Mouse (Mus musculus) neural tube, embryonic 13.5 days (tissue): ENCODE measurements around the gene Rsrc1. TPM values are rescaled to one million over a fixed set of nuclear protein-coding genes. Genes with fewer than 3 reads are reported as not detected.
A peak's percentile ranks its signal among the peaks of the same experiment; 100 is the strongest.
"Not testable (repeated sequence)": the region's sequence is repeated elsewhere in the genome, so short reads cannot be mapped to it uniquely, and the experiment has no call there.

Source experiments
- ATAC-seq: fragments of 200-750 bp; cut with Nextera tagmentation; 2 replicates; pipeline ENCODE4 v1.8.0; 2017; ENCODE audit warnings: low read depth, mild to moderate bottlenecking, moderate TSS enrichment, moderate library complexity
- H3K27ac ChIP-seq: fragments of 300-500 bp; sonication (generic); replicated peaks from 2 replicates; pipeline ENCODE4 v1.5.1; 2015; ENCODE audit warnings: moderate library complexity, mild to moderate bottlenecking, inconsistent platforms
- H3K27me3 ChIP-seq: fragments of 300-500 bp; sonication (generic); 2 replicates; pipeline ENCODE4 v1.6.1; 2015; ENCODE audit warnings: mild to moderate bottlenecking, inconsistent platforms
- H3K36me3 ChIP-seq: fragments of 300-500 bp; sonication (generic); 2 replicates; pipeline ENCODE4 v1.6.1; 2015; ENCODE audit warnings: mild to moderate bottlenecking, inconsistent platforms
- H3K4me1 ChIP-seq: fragments of 300-500 bp; sonication (generic); replicated peaks from 2 replicates; pipeline ENCODE4 v1.6.1; 2015; ENCODE audit warnings: inconsistent platforms
- H3K4me2 ChIP-seq: fragments of 300-500 bp; sonication (generic); 2 replicates; pipeline ENCODE4 v1.6.1; 2015; ENCODE audit warnings: inconsistent platforms, mild to moderate bottlenecking, moderate library complexity
- H3K4me3 ChIP-seq: fragments of 300-500 bp; sonication (generic); 2 replicates; pipeline ENCODE4 v1.5.1; 2015; ENCODE audit warnings: mild to moderate bottlenecking, inconsistent platforms
- H3K9ac ChIP-seq: fragments of 300-500 bp; sonication (generic); 2 replicates; pipeline ENCODE4 v1.6.1; 2015; ENCODE audit warnings: moderate library complexity, mild to moderate bottlenecking, inconsistent platforms
- H3K9me3 ChIP-seq: fragments of 300-500 bp; sonication (generic); 2 replicates; pipeline ENCODE4 v1.6.1; 2016; ENCODE audit warnings: inconsistent platforms
- WGBS: fragments of 180-500 bp; shearing (Covaris S2); methylation state at CpG from one replicate; pipeline ENCODE4 v1.1.7; 2015; 5-methylcytosine and 5-hydroxymethylcytosine counted together
- polyA plus RNA-seq: library from polyadenylated mRNA; unstranded; fragments of >200 nt; fragmentation: Nextera tagmentation; extraction: Ambion mirVana; gene quantifications from 2 replicates; pipeline ENCODE4 v1.2.1, GENCODE M21; 2015

Rsrc1 gene
- polyA plus RNA-seq, 1 experiment from 2014 or later, result 39.0 TPM

GRCm38 (mm10) chr3:66996820-66997219, 15.6 kb downstream of the Rsrc1 start:
- no peak overlapping the region for H3K4me3 ChIP-seq
- H3K36me3 ChIP-seq, result peaks cover 35% of the 10 kb centered on the region
- no peaks in the 10 kb centered on the region for H3K9me3 ChIP-seq
- H3K9ac ChIP-seq, result no peak overlapping the region
- 92% methylated on average over 1 of the region's 1 CpGs for WGBS
- H3K4me2 ChIP-seq, result no peak overlapping the region
- H3K4me1 ChIP-seq, result no peaks in the 10 kb centered on the region
- H3K27me3 ChIP-seq, result no peaks in the 10 kb centered on the region
- H3K27ac ChIP-seq, result no peak overlapping the region
- no peak for ATAC-seq

DNA sequence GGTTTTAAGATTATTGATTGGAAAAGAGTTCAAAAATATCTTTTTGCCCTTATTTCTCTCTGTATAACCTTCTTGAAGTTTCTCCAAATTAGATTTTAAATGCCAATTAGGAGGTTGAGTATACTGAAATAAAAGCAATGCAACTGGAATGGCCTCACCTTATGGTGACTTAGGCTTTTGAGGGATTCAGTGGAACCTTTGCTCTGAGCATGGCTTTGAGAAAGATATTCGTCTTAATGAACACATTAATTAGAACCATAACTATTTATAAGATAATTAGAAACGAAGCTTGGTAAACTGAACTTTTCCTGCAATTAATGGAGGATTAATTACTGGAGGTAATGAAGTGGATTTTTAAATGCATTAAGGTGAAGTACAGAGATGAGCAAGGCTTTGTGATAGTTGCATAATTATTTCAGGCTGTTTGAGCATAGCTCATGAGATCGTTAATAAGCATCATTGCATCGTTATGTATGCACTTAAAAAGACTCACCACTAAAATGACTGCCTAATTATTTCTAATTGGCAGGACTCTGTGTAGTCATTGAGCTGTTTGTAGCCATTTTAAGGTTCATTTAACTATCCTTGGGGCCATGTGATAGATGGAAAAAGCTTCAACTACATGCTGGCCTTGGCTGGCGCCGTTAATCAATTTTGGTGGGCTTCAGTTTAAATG, 55.3 kb downstream of the Rsrc1 start:
- 64% methylated on average over 6 of the region's 6 CpGs for WGBS
- H3K27ac ChIP-seq, result no peak overlapping the region
- H3K4me2 ChIP-seq, result no peak overlapping the region
- peaks cover 3% of the 10 kb centered on the region; the same call in 1 of the 2 replicates for H3K36me3 ChIP-seq
- ATAC-seq, result peak; percentile 84
- no peaks in the 10 kb centered on the region for H3K27me3 ChIP-seq
- H3K4me1 ChIP-seq, result no peaks in the 10 kb centered on the region
- H3K9me3 ChIP-seq, result no peaks in the 10 kb centered on the region
- H3K4me3 ChIP-seq, result no peak overlapping the region
- H3K9ac ChIP-seq, result no peak overlapping the region

- no peaks in the 10 kb centered on the region for H3K4me1 ChIP-seq
- peaks cover 9% of the 10 kb centered on the region for H3K9me3 ChIP-seq
- no peaks in the 10 kb centered on the region for H3K27me3 ChIP-seq
- H3K4me3 ChIP-seq, result no peak overlapping the region
- H3K36me3 ChIP-seq, result peaks cover 7% of the 10 kb centered on the region; the same call in 1 of the 2 replicates
- no peak overlapping the region for H3K9ac ChIP-seq
- ATAC-seq, result no peak
- no peak overlapping the region for H3K4me2 ChIP-seq
- H3K27ac ChIP-seq, result no peak overlapping the region
- WGBS, result 98% methylated on average over 2 of the region's 2 CpGs
These were observed 78.6 kb downstream of the Rsrc1 start for GRCm38 (mm10) chr3:67059755-67060154.

- Histone ChIP-seq H3K27me3 (no peaks in the 10 kb centered on the region), H3K4me2 (no peak overlapping the region), H3K4me1 (no peaks in the 10 kb centered on the region), H3K27ac (no peak overlapping the region), H3K9ac (no peak overlapping the region), H3K9me3 (no peaks in the 10 kb centered on the region), H3K4me3 (no peak overlapping the region), H3K36me3 (no peaks in the 10 kb centered on the region)
- 71% methylated on average over 11 of the region's 11 CpGs for WGBS
- ATAC-seq, result no peak
These were observed 89.6 kb downstream of the Rsrc1 start for GRCm38 (mm10) chr3:67070575-67071488.

GRCm38 (mm10) chr3:67073653-67074052, 92.5 kb downstream of the Rsrc1 start:
- H3K4me2 ChIP-seq, H3K27ac ChIP-seq, H3K9ac ChIP-seq, H3K27me3 ChIP-seq, ATAC-seq, H3K4me1 ChIP-seq, H3K9me3 ChIP-seq, H3K36me3 ChIP-seq, H3K4me3 ChIP-seq: not testable (repeated sequence)

DNA sequence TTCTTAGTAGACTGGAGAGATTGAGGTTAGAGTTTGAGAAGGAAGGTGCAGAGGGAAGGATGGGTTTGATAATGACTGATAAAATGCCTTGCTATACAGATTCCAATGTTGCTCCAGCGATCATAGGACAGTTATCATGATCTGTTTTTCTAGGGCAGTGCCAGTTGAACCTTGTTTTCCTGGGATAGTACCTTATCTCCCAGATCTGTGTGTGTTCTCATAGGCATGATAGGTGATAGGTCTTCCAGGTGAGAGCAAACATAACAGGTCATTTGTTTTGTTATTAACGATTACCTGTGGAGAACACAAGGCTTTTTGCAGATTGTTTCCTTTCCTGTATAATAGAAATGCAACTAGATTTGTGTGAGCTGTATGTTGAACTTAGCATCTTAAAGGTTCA, 94.3 kb downstream of the Rsrc1 start:
- peaks cover 6% of the 10 kb centered on the region for H3K9me3 ChIP-seq
- whole genome bisulfite sequencing, result 93% methylated on average over 2 of the region's 2 CpGs
- no peak for ATAC-seq

DNA sequence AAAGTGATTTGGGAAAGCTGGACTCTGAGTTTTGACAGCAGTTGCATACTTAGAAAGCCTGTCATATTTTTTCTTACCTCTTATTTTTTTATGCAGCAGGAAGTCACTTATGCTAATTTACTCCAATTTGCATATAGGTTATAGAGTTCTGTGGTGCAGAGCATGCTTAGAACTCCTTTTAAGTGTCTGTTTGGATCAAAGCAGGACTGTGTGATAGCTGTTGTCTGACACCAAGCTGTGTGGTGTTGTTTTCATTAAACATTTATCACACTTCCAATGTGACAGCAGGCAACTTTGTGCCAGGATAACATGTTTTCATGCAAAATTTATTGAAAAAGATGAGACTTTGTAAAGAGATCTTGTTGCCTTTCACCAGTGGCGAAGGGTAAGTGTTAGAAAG, 103.6 kb downstream of the Rsrc1 start:
- 82% methylated on average over 1 of the region's 1 CpGs for WGBS
- ATAC-seq, result no peak
- H3K4me2 ChIP-seq, result no peak overlapping the region
- H3K4me3 ChIP-seq, result no peak overlapping the region
- no peak overlapping the region for H3K9ac ChIP-seq
- H3K27ac ChIP-seq, result no peak overlapping the region
- no peaks in the 10 kb centered on the region for H3K9me3 ChIP-seq
- H3K4me1 ChIP-seq, result no peaks in the 10 kb centered on the region
- H3K36me3 ChIP-seq, result no peaks in the 10 kb centered on the region
- no peaks in the 10 kb centered on the region for H3K27me3 ChIP-seq

More for the DNA sequence above, 94.3 kb downstream of the Rsrc1 start:
- Histone ChIP-seq H3K27ac (no peak overlapping the region), H3K36me3 (no peaks in the 10 kb centered on the region), H3K9ac (no peak overlapping the region), H3K4me3 (no peak overlapping the region), H3K4me1 (no peaks in the 10 kb centered on the region), H3K27me3 (no peaks in the 10 kb centered on the region), H3K4me2 (no peak overlapping the region)

DNA sequence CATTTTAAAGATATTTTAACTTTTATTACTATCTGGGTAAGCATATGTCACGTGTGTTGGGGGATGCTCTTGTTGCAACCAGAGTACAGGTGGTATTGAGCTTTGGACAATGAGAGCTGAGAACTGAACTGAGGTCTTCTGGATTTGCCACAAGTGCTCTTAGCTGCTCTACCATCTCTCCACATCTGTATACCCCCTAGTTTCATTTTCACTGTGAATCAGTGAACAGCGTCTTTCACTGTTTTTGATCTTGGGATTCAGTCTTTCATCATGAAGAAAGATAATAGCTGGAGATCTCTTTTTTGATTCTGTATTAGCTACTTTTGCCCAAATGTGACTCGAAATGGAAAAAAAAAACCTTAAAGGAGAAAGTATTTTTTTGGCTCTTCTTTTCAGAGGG, 127.2 kb downstream of the Rsrc1 start:
- 88% methylated on average over 3 of the region's 3 CpGs for WGBS
- Histone ChIP-seq H3K27ac (no peak overlapping the region), H3K27me3 (no peaks in the 10 kb centered on the region), H3K4me1 (no peaks in the 10 kb centered on the region), H3K9ac (no peak overlapping the region), H3K9me3 (no peaks in the 10 kb centered on the region), H3K36me3 (peaks cover 6% of the 10 kb centered on the region), H3K4me2 (no peak overlapping the region), H3K4me3 (no peak overlapping the region)
- no peak for ATAC-seq

GRCm38 (mm10) chr3:67116317-67116716, 135.1 kb downstream of the Rsrc1 start:
- Histone ChIP-seq H3K27ac (no peak overlapping the region), H3K4me1 (no peaks in the 10 kb centered on the region), H3K9me3 (no peaks in the 10 kb centered on the region), H3K27me3 (no peaks in the 10 kb centered on the region), H3K4me3 (no peak overlapping the region), H3K9ac (no peak overlapping the region), H3K4me2 (no peak overlapping the region), H3K36me3 (no peaks in the 10 kb centered on the region)
- ATAC-seq, result no peak
- 88% methylated on average over 4 of the region's 4 CpGs for WGBS

GRCm38 (mm10) chr3:67132521-67132920, 151.3 kb downstream of the Rsrc1 start:
- Histone ChIP-seq H3K27ac (no peak overlapping the region), H3K9me3 (peaks cover 19% of the 10 kb centered on the region; the same call in 1 of the 2 replicates), H3K4me2 (no peak overlapping the region), H3K4me1 (no peaks in the 10 kb centered on the region), H3K27me3 (no peaks in the 10 kb centered on the region), H3K36me3 (0 out of 2 replicates have a peak, but pooled peaks cover 6% of the 10 kb centered on the region), H3K9ac (no peak overlapping the region), H3K4me3 (no peak overlapping the region)
- ATAC-seq, result no peak
- WGBS, result 74% methylated on average over 3 of the region's 3 CpGs

DNA sequence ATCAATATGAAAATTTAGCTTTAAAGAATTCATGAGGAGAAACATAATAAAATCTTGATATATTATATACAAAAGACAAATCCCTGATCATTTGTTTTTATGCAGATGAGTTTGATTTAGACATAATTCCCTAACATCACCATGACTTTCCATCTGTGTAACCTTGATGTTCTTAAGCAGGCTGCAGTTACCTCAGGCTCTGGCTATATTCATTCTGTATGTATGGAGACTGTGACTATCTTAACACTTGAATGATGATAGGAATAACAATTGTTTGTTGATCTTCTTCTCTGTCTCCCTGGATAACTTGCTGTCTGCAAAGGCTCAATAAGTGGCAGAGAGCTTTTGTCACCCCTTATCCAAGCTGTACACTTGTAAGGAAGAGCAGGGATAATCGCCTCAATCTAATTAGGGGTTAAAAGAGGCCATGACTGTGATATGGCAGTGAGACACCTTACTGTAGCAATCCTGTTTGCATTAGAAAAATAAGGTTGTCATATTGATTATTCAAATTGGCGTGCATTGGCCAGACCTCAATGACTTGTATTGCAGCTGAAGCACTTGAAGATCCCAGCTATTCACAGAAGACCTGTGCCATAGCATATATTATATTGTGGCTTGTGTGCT, 154.7 kb downstream of the Rsrc1 start:
- no peak for ATAC-seq
- Histone ChIP-seq H3K27me3 (no peaks in the 10 kb centered on the region), H3K9me3 (no peaks in the 10 kb centered on the region), H3K27ac (no peak overlapping the region), H3K4me2 (no peak overlapping the region), H3K4me3 (no peak overlapping the region), H3K9ac (no peak overlapping the region), H3K4me1 (no peaks in the 10 kb centered on the region), H3K36me3 (no peaks in the 10 kb centered on the region)
- 87% methylated on average over 2 of the region's 2 CpGs for WGBS

- no peaks in the 10 kb centered on the region for H3K4me1 ChIP-seq
- H3K4me2 ChIP-seq, result no peak overlapping the region
- no peaks in the 10 kb centered on the region for H3K36me3 ChIP-seq
- 87% methylated on average over 2 of the region's 2 CpGs for WGBS
- no peak overlapping the region for H3K9ac ChIP-seq
- no peak overlapping the region for H3K27ac ChIP-seq
- no peak for ATAC-seq
- no peaks in the 10 kb centered on the region for H3K27me3 ChIP-seq
- no peak overlapping the region for H3K4me3 ChIP-seq
- H3K9me3 ChIP-seq, result no peaks in the 10 kb centered on the region
These were observed 163.8 kb downstream of the Rsrc1 start for GRCm38 (mm10) chr3:67144952-67145351.
